Mouse (Mus musculus) midbrain, postnatal 0 days (tissue): ENCODE data around the gene 1700029H14Rik. TPM values are rescaled to one million over a fixed set of nuclear protein-coding genes. Genes with fewer than 3 reads are reported as not detected.

Experiments
- ATAC-seq: fragments of 200-750 bp; cut with Nextera tagmentation; 2 replicates; pipeline ENCODE4 v1.8.0; 2017; ENCODE audit warnings: moderate number of reproducible peaks, mild to moderate bottlenecking, moderate TSS enrichment, moderate library complexity; ENCODE audit not compliant: low FRiP score
- DNase-seq: peaks from one replicate; pipeline ENCODE4 v3.0.0-alpha.2; 2015; ENCODE audit warnings: low spot score
- H3K27ac ChIP-seq: fragments of 300-500 bp; sonication (generic); 2 replicates; pipeline ENCODE4 v1.5.1; 2014; ENCODE audit warnings: low read depth, mild to moderate bottlenecking, low read length, mixed read lengths
- H3K27me3 ChIP-seq: fragments of 300-500 bp; sonication (generic); 2 replicates; pipeline ENCODE4 v1.6.1; 2014; ENCODE audit warnings: low read length, control low read depth, mixed read lengths; ENCODE audit not compliant: insufficient read depth
- H3K36me3 ChIP-seq: fragments of 300-500 bp; sonication (generic); 2 replicates; pipeline ENCODE4 v1.6.1; 2014; ENCODE audit warnings: low read length, control low read depth, mixed read lengths; ENCODE audit not compliant: insufficient read depth
- H3K4me1 ChIP-seq: fragments of 300-500 bp; sonication (generic); 2 replicates; pipeline ENCODE4 v1.6.1; 2014; ENCODE audit warnings: mild to moderate bottlenecking, control low read depth, antibody characterized with exemption, low read length, mixed read lengths; ENCODE audit not compliant: insufficient read depth
- H3K4me2 ChIP-seq: fragments of 300-500 bp; sonication (generic); 2 replicates; pipeline ENCODE4 v1.6.1; 2014; ENCODE audit warnings: low read depth, mild to moderate bottlenecking, low read length, mixed read lengths; ENCODE audit not compliant: poor library complexity, severe bottlenecking
- H3K4me3 ChIP-seq: fragments of 300-500 bp; sonication (generic); 2 replicates; pipeline ENCODE4 v1.5.1; 2014; ENCODE audit warnings: low read depth, mild to moderate bottlenecking, low read length, moderate library complexity
- H3K9ac ChIP-seq: fragments of 300-500 bp; sonication (generic); replicated peaks from 2 replicates; pipeline ENCODE4 v1.6.1; 2014; ENCODE audit warnings: mild to moderate bottlenecking, low read length, moderate library complexity, mixed read lengths; ENCODE audit not compliant: poor library complexity, severe bottlenecking
- H3K9me3 ChIP-seq: fragments of 300-500 bp; sonication (generic); 2 replicates; pipeline ENCODE4 v1.6.1; 2016; ENCODE audit warnings: low read length, control low read depth
- CTCF ChIP-seq: IDR thresholded peaks from 2 replicates; pipeline ENCODE4 v1.5.1; 2016; ENCODE audit warnings: antibody characterized with exemption, mild to moderate bottlenecking
- WGBS: fragments of 180-500 bp; shearing (Covaris S2); extraction: QIAGEN DNeasy Blood & Tissue Kit; methylation state at CpG from one replicate; pipeline ENCODE4 v1.1.7; 2014; 5-methylcytosine and 5-hydroxymethylcytosine counted together
- polyA plus RNA-seq: library from polyadenylated mRNA; unstranded; fragments of >200 nt; fragmentation: Nextera tagmentation; extraction: Ambion mirVana; gene quantifications from 2 replicates; pipeline ENCODE4 v1.2.1, GENCODE M21; 2015
- total RNA-seq: library from RNA; depleted of rRNA; stranded (reverse); fragments of >200 nt; gene quantifications from 2 replicates; pipeline ENCODE4 v1.2.3, GENCODE M21; 2014

Gene 1700029H14Rik
- total and polyA plus RNA-seq, 2 experiments from 2014 or later, result not detected

- no peaks in the 10 kb centered on the region for H3K4me1 ChIP-seq
- H3K36me3 ChIP-seq, result no peaks in the 10 kb centered on the region
- H3K9ac ChIP-seq, result no peak overlapping the region
- H3K4me3 ChIP-seq, result no peak overlapping the region
- no peaks in the 10 kb centered on the region for H3K27me3 ChIP-seq
- H3K9me3 ChIP-seq, result no peaks in the 10 kb centered on the region
- no peak overlapping the region for H3K4me2 ChIP-seq
- no peak overlapping the region for H3K27ac ChIP-seq
- no peak for DNase-seq
- ATAC-seq, result no peak
- no peak for TF ChIP-seq CTCF
- 70% methylated on average over 5 of the region's 5 CpGs for WGBS
Observed at GRCm38 (mm10) chr8:13541526-13541925, 20.7 kb downstream of the 1700029H14Rik start.

- H3K4me1 ChIP-seq, result no peaks in the 10 kb centered on the region
- H3K9me3 ChIP-seq, result no peaks in the 10 kb centered on the region
- no peak for TF ChIP-seq CTCF
- DNase-seq (no peak), ATAC-seq (no peak)
- no peak overlapping the region for H3K4me2 ChIP-seq
- H3K36me3 ChIP-seq, result no peaks in the 10 kb centered on the region
- H3K4me3 ChIP-seq, result no peak overlapping the region
- H3K27ac ChIP-seq, result no peak overlapping the region
- H3K27me3 ChIP-seq, result no peaks in the 10 kb centered on the region
- H3K9ac ChIP-seq, result no peak overlapping the region
- WGBS, result 89% methylated on average over 5 of the region's 5 CpGs
Observed at GRCm38 (mm10) chr8:13540122-13540521, 22.1 kb downstream of the 1700029H14Rik start.

- no peaks in the 10 kb centered on the region for H3K4me1 ChIP-seq
- H3K27me3 ChIP-seq, result no peaks in the 10 kb centered on the region
- TF ChIP-seq CTCF, result peak; percentile 31; the same call in 1 of the 2 replicates
- DNase-seq (peak; percentile 87), ATAC-seq (peak; percentile 58)
- H3K9ac ChIP-seq, result no peak overlapping the region
- H3K27ac ChIP-seq, result no peak overlapping the region
- H3K9me3 ChIP-seq, result no peaks in the 10 kb centered on the region
- H3K4me3 ChIP-seq, result no peak overlapping the region
- no peak overlapping the region for H3K4me2 ChIP-seq
- WGBS, result 56% methylated on average over 6 of the region's 6 CpGs
- H3K36me3 ChIP-seq, result no peaks in the 10 kb centered on the region
Observed at GRCm38 (mm10) chr8:13538821-13539220, 23.4 kb downstream of the 1700029H14Rik start.

GRCm38 (mm10) chr8:13537102-13537501, 25.2 kb downstream of the 1700029H14Rik start:
- no peaks in the 10 kb centered on the region for H3K4me1 ChIP-seq
- no peaks in the 10 kb centered on the region for H3K9me3 ChIP-seq
- DNase-seq, result no peak

GRCm38 (mm10) chr8:13533123-13533522, 29.1 kb downstream of the 1700029H14Rik start:
- Histone ChIP-seq H3K36me3 (no peaks in the 10 kb centered on the region), H3K4me2 (no peak overlapping the region), H3K27me3 (no peaks in the 10 kb centered on the region), H3K27ac (no peak overlapping the region), H3K4me3 (no peak overlapping the region), H3K9me3 (no peaks in the 10 kb centered on the region), H3K4me1 (peaks cover 5% of the 10 kb centered on the region; the same call in 1 of the 2 replicates), H3K9ac (no peak overlapping the region)
- TF ChIP-seq CTCF, result no peak
- DNase-seq (no peak), ATAC-seq (no peak)
- WGBS, result 70% methylated on average over 8 of the region's 8 CpGs

More at GRCm38 (mm10) chr8:13537102-13537501, 25.2 kb downstream of the 1700029H14Rik start:
- Histone ChIP-seq H3K27me3 (no peaks in the 10 kb centered on the region), H3K36me3 (no peaks in the 10 kb centered on the region), H3K9ac (no peak overlapping the region), H3K27ac (no peak overlapping the region), H3K4me3 (no peak overlapping the region), H3K4me2 (no peak overlapping the region)
- WGBS, result 36% methylated on average over 2 of the region's 2 CpGs
- no peak for ATAC-seq
- TF ChIP-seq CTCF, result no peak

GRCm38 (mm10) chr8:13531602-13532171, 30.6 kb downstream of the 1700029H14Rik start:
- H3K9me3 ChIP-seq, result no peaks in the 10 kb centered on the region
- no peaks in the 10 kb centered on the region for H3K36me3 ChIP-seq
- WGBS, result 65% methylated on average over 9 of the region's 9 CpGs
- TF ChIP-seq CTCF, result no peak
- H3K9ac ChIP-seq, result no peak overlapping the region
- peak; percentile 40 for DNase-seq
- no peak overlapping the region for H3K27ac ChIP-seq
- peaks cover 5% of the 10 kb centered on the region; the same call in 1 of the 2 replicates for H3K4me1 ChIP-seq
- no peaks in the 10 kb centered on the region for H3K27me3 ChIP-seq
- ATAC-seq, result no peak
- no peak overlapping the region for H3K4me3 ChIP-seq
- H3K4me2 ChIP-seq, result no peak overlapping the region
